Mouse (Mus musculus) embryo, embryonic 10.5 days (tissue): ENCODE data around the gene Golga2.
"Not testable (repeated sequence)": the region's sequence is repeated elsewhere in the genome, so short reads cannot be mapped to it uniquely, and the experiment has no call there.

Experiments used
- DNase-seq: peaks from one replicate; pipeline ENCODE4 v3.0.0-alpha.2; 2015; ENCODE audit warnings: low spot score

Golga2 gene

GRCm38 (mm10) chr2:32288371-32288931 is 1.3 kb downstream of the Golga2 start:
- no peak for DNase-seq

DNA sequence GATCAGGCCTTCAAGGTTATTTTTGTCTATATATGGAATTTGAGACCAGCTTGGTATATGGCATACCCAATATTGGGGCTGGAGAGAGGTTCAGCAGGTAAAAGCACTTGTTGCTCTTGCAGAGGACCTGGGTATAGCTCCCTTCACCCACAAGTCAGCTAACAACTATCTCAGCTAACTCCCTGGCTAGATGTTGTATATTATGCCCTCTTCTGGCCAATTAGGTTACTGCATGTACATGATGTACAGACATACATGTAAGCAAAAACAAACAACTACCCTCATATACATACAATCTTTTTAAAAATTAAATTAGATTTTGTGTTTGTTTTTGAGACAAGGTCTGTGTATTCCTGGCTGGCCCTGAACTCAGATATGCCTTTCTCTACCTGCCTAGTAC is 2.4 kb downstream of the Golga2 start:
- peak; percentile 72 for DNase-seq

DNA sequence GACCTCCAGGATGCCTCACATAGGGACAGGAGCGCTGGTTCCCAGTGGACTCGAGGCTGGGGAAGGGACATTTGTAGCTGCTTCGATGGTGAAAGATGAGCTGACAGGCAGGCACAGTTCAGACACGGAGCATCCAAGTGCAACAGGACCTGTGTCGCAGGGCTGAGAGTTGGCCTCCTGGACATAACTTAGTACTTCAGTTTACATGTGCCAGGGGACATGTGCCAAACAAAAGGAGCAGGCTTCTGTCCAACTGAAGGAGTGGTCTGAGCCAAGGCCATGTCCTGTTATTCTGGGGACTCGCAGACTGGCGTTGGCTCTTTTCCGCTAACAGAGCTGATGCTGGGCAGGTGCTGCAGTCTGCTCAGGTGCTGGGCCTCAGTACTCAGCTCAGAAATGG is 7.2 kb downstream of the Golga2 start:
- no peak for DNase-seq

GRCm38 (mm10) chr2:32295285-32295684 is 8.1 kb downstream of the Golga2 start:
- no peak for DNase-seq

DNA sequence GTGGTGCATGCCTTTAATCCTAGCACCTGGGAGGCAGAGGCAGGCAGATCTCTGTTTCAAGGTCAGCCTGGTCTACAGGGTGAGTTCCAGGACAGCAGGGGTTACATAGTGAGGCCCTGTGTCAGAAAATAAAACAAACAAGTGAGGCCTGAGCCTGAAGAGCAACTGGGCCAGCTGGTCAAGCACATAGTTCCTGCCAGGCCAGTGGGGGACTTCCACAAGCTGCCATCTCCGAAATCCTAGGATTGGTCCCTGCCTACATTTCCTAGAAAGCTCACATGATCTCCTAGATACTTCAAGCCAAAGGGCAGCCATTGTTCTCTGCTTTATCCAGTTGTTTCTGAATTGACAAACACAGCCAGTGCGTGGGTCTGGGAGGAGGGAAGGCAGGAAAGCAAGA is 8.7 kb downstream of the Golga2 start:
- DNase-seq = not testable (repeated sequence)

DNA sequence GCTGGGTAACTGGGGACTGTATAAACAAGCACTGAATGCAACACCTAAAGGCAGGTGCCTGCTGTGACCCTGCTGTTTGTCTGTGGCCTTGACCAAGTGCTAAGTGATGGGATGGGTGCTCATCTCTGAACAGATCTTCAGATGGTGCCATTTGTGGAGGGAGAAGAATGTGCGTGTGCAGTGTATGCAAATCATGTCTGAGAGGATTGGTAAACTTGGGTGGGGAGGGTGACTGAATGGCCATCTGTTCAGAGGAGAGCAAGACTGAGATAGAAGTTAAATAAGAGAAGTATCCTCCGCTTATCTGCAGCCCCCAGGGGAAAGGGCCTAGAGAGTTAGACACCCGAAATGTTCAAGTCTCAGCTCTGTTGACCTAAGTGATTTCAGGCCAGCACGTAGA is 12.3 kb downstream of the Golga2 start:
- no peak for DNase-seq

DNA sequence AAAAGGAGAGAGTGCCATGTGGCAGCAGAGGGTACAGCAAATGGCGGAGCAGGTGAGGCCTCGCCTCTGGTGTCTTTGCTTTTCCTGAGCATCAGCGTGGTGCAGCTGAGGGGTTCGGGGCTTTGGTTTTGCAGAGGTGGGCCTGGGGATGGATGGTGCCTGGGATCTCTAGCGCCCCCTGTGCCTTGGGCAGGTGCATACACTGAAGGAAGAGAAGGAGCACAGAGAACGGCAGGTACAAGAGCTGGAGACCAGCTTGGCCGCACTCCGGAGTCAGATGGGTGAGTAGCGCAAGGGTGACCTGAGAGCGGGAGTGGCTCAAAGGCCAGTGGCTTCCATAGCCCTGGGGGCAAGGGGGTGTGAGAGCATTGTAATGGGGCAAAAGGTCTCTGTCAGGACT is 15.8 kb downstream of the Golga2 start:
- no peak for DNase-seq

DNA sequence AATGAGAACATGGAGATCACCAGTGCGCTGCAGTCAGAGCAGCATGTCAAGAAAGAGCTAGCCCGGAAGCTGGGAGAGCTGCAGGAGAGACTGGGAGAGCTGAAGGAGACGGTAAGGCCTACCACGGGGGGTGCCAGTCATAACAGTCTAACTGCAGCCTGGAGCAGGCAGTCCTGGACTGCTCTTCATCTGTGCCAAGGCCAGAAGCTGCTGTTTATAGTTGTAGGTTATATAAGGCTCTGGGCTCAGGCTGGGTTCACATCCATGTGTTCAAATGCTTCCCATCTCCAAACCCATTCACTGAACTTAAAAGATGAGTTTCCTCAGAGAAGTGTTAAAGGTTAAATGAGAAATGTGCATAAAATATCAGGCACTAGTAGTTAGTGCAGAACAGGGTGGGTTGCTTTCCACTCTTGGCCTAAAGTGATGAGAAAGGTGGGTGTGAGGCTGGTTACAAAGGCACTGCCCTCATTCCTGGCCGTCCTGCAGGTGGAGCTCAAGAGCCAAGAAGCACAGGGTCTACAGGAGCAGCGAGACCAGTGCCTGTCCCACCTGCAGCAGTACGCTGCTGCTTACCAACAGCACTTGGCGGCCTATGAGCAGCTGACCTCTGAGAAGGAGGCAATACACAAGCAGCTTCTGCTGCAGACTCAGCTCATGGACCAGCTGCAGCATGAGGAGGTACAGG is 17.1 kb downstream of the Golga2 start:
- peak; percentile 79 for DNase-seq

GRCm38 (mm10) chr2:32305668-32306067 is 18.5 kb downstream of the Golga2 start:
- no peak for DNase-seq

- no peak for DNase-seq
Measured at GRCm38 (mm10) chr2:32306176-32306575, 19.0 kb downstream of the Golga2 start.

- no peak for DNase-seq
Measured at GRCm38 (mm10) chr2:32307247-32307798, 20.1 kb downstream of the Golga2 start.

DNA sequence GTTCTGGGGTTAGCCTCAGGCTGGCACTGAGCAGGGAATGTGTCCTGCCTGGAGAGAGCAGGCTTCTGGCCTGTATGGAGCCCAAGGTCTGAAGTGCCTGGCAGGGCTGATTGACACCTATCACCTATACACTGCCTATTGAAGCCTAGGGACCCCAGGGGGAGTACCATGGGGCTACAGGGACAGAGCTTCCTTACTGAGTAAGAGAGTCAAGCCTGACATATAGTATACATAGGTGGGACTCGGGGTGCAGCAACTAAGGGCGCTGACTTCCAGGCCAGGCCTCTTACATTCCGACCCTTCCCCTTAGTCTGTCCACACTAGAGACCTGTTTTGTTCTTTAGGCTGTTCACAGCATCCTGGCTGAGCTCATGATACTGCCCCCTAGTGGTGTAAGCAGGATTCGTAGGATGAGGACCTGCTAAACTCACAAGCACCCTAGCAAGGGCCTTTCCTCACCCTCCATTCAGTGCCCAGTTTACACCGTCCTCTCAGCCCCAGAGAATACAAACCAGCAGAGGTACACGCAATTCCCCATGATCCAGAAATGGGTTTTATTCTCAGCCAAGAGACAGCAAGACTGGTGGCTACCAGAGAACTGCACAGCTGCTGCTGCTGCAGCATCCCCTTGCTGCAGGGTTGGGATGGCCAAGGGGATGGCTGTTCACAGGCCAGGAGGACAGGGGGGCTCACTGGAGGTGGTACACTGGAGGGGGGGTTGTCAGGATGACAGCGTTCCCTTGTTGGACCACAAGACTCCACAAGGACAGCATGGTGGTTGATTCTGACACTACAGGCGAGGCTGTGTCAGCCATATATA is 21.0 kb downstream of the Golga2 start:
- DNase-seq = peak; percentile 84

DNA sequence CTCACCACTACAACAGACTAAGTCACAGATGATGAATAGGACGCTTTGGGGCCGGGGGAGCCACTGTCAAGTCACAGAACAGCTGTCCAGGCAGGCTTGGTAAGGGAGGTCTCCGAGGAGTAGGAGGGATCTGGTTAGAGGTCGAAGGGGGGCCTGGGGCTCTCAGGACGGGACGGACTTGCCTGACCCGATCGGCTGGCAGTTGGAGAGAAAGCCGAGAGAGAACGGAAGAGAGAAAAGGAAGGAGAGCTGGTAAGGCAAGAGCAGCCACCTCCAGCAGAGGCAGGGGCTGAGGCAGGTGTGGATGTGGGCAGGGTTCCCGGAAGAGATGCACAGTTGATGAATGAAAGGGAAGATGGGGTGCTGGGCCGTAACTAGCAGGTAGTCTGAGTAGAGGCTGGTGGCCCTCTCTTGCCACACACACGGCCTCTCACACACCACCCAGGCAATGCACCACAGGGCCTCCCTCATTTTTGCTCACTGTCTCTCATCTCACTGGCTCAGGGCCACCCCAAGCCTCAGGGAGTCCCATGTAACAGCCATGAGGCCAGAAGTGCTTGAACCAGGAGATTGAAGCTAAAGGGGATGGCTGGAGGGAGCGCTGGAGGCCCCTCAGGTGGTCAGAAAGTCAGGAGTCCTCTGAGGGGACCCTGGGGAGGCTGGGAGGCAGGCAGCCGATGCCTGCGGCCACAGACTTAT is 21.8 kb downstream of the Golga2 start:
- no peak for DNase-seq

GRCm38 (mm10) chr2:32310096-32310845 is 23.1 kb downstream of the Golga2 start:
- no peak for DNase-seq

DNA sequence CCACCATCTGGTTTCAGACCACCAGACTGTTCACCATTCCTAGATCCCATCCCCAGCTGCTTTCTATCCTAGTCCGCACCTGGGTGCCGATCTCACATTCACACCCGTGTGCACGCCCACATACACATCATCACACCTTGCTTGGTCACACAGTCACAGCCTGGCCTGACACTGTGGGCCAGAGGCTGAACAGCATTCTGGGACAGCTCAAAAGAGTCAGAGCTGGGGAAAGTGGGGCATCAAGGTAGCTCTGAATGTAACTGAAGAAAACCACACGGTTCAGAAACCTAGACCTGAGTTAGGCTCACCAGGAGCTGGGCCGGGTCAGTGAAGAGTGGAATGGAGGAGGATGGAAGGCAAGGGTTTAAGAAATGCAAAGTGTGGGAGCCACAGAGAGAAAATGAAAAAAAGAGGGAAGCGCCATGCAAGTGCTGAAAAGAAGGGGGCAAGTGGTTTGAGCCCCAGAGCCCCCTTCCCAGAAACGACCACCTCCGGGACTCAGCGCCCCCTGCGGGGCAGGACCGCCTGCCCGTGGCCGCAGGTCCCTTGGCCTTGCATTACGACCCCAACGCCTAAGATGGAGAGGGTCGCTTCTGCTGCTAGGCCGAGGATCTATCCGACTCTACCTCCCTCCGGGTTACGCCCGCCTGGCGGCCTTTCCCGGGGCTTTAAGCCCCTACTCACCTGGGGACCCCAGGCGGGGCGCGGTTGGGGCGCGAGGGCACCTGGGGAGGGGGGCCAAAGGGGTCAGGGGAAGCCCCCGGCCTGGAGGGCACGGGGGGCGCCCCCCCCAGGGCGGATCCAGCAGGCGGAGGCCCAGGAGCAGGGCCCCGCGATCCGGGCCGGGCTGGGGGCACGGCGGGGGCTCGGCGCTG is 24.5 kb downstream of the Golga2 start:
- DNase-seq = no peak

GRCm38 (mm10) chr2:32312318-32312964 is 25.3 kb downstream of the Golga2 start:
- DNase-seq = peak; percentile 95

DNA sequence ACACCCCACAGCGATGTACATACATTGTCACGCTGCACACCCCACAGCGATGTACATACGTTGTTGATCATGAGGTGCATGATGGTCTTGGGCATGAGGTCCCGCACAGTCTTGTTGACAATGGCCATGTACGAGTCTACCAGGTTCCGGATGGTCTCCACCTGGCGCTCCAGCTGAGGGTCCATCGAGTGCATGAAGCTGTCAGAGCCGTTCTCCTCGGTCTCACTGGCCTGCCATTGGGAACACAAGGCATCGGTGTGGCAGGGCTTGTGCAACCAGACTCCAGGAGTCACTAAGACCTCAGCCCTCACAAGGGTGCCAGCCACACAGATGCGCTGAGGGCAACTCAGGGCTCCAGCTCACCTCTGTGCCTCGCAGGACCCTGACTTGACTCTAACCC is 27.6 kb downstream of the Golga2 start:
- no peak for DNase-seq

DNA sequence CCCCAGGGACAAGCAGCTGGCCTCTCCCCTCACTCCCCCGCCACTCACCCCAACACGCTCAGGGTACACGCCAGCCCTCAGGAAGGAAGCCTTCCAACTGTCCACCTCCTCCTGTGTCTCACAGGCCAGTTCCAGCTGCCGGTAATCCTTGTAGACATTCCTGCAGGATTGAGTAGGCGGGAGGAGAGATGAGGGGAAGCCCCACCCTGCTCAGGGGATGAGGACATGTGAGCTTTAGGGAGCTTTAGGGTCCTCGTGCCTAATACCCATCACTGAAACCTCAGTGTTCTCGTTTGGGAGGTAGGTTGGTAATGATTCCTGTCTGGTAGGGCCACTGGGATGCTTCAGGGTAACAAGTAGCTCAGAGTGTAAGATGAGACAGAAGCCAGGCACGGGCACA is 28.6 kb downstream of the Golga2 start:
- DNase-seq = peak; percentile 66

- DNase-seq = peak; percentile 76
Measured at GRCm38 (mm10) chr2:32316887-32317656, 29.9 kb downstream of the Golga2 start.
